Mouse (Mus musculus): ENCODE results near the gene Txn1. TPM values are rescaled to one million over a fixed set of nuclear protein-coding genes. Genes with fewer than 3 reads are reported as not detected.

Gene Txn1
- polyA plus RNA-seq, 1 experiment from 2014 or later, result 401 TPM

- Histone ChIP-seq H3K27me3 (no peaks in the 10 kb centered on the region), H3K4me3 (peak overlapping the region; percentile 84), H3K36me3 (peaks cover 2% of the 10 kb centered on the region; the same call in 1 of the 2 replicates), H3K4me1 (peaks cover 33% of the 10 kb centered on the region), H3K9me3 (no peaks in the 10 kb centered on the region), H3K27ac (peak overlapping the region; percentile 93; the same call in 1 of the 2 replicates), H3K9ac (peak overlapping the region; percentile 59), H3K4me2 (replicated peaks) (peak overlapping the region; percentile 77)
- no peak for ATAC-seq (ENCODE audit: low FRiP score, low read depth)
- WGBS, result 42% methylated on average over 11 of the region's 11 CpGs
Observed at GRCm38 (mm10) chr4:57957200-57958085, 1.2 kb upstream of the Txn1 start.

- Histone ChIP-seq H3K4me3 (peak overlapping the region; percentile 84), H3K9ac (peak overlapping the region; percentile 87), H3K9me3 (0 out of 2 replicates have a peak, but pooled peaks cover 13% of the 10 kb centered on the region), H3K36me3 (peaks cover 21% of the 10 kb centered on the region), H3K27me3 (no peaks in the 10 kb centered on the region), H3K4me1 (peaks cover 33% of the 10 kb centered on the region), H3K4me2 (replicated peaks) (peak overlapping the region; percentile 77), H3K27ac (peak overlapping the region; percentile 93)
- under 1% methylated on average over 24 of the region's 25 CpGs for WGBS
- ATAC-seq (ENCODE audit: low FRiP score, low read depth), result peak; percentile 6; the same call in 1 of the 2 replicates
Observed at GRCm38 (mm10) chr4:57955544-57955958, 660 bp downstream of the Txn1 start.

- H3K9ac ChIP-seq, result peak overlapping the region; percentile 87; the same call in 1 of the 2 replicates
- H3K27ac ChIP-seq, result peak overlapping the region; percentile 93; the same call in 1 of the 2 replicates
- ATAC-seq (ENCODE audit: low FRiP score, low read depth), result no peak
- peak overlapping the region; percentile 84 for H3K4me3 ChIP-seq
- peaks cover 33% of the 10 kb centered on the region for H3K4me1 ChIP-seq
- no peaks in the 10 kb centered on the region for H3K27me3 ChIP-seq
- peak overlapping the region; percentile 77 for H3K4me2 ChIP-seq (replicated peaks)
- peaks cover 27% of the 10 kb centered on the region for H3K36me3 ChIP-seq
- 73% methylated on average over 8 of the region's 8 CpGs for WGBS
- H3K9me3 ChIP-seq, result 0 out of 2 replicates have a peak, but pooled peaks cover 13% of the 10 kb centered on the region
Observed at GRCm38 (mm10) chr4:57954991-57955390, 1.2 kb downstream of the Txn1 start.

GRCm38 (mm10) chr4:57954580-57954979, 1.6 kb downstream of the Txn1 start:
- Histone ChIP-seq H3K4me1 (peaks cover 33% of the 10 kb centered on the region), H3K4me2 (replicated peaks) (peak overlapping the region; percentile 77), H3K27ac (no peak overlapping the region), H3K27me3 (no peaks in the 10 kb centered on the region), H3K36me3 (peaks cover 31% of the 10 kb centered on the region), H3K9me3 (0 out of 2 replicates have a peak, but pooled peaks cover 13% of the 10 kb centered on the region), H3K4me3 (peak overlapping the region; percentile 84), H3K9ac (no peak overlapping the region)
- ATAC-seq (ENCODE audit: low FRiP score, low read depth), result no peak
- WGBS, result 79% methylated on average over 6 of the region's 6 CpGs

GRCm38 (mm10) chr4:57953796-57954195, 2.4 kb downstream of the Txn1 start:
- H3K27ac ChIP-seq, result no peak overlapping the region
- no peaks in the 10 kb centered on the region for H3K27me3 ChIP-seq
- no peak overlapping the region for H3K4me3 ChIP-seq
- H3K4me2 ChIP-seq (replicated peaks), result peak overlapping the region; percentile 77
- H3K9ac ChIP-seq, result no peak overlapping the region
- no peak for ATAC-seq (ENCODE audit: low FRiP score, low read depth)
- H3K4me1 ChIP-seq, result peaks cover 33% of the 10 kb centered on the region
- 0 out of 2 replicates have a peak, but pooled peaks cover 13% of the 10 kb centered on the region for H3K9me3 ChIP-seq
- WGBS, result 91% methylated on average over 7 of the region's 7 CpGs
- H3K36me3 ChIP-seq, result peaks cover 39% of the 10 kb centered on the region

GRCm38 (mm10) chr4:57952891-57953290, 3.3 kb downstream of the Txn1 start:
- H3K9me3 ChIP-seq, result 0 out of 2 replicates have a peak, but pooled peaks cover 13% of the 10 kb centered on the region
- no peak overlapping the region for H3K4me3 ChIP-seq
- no peak overlapping the region for H3K9ac ChIP-seq
- peaks cover 48% of the 10 kb centered on the region for H3K36me3 ChIP-seq
- WGBS, result 78% methylated on average over 1 of the region's 1 CpGs
- H3K4me2 ChIP-seq (replicated peaks), result no peak overlapping the region
- peaks cover 29% of the 10 kb centered on the region for H3K4me1 ChIP-seq
- no peaks in the 10 kb centered on the region for H3K27me3 ChIP-seq
- no peak overlapping the region for H3K27ac ChIP-seq
- ATAC-seq (ENCODE audit: low FRiP score, low read depth), result no peak

- 0 out of 2 replicates have a peak, but pooled peaks cover 13% of the 10 kb centered on the region for H3K9me3 ChIP-seq
- WGBS, result 98% methylated on average over 3 of the region's 3 CpGs
- no peak overlapping the region for H3K4me2 ChIP-seq (replicated peaks)
- no peak overlapping the region for H3K4me3 ChIP-seq
- no peaks in the 10 kb centered on the region for H3K27me3 ChIP-seq
- no peak for ATAC-seq (ENCODE audit: low FRiP score, low read depth)
- H3K4me1 ChIP-seq, result peaks cover 24% of the 10 kb centered on the region
- no peak overlapping the region for H3K9ac ChIP-seq
- peaks cover 53% of the 10 kb centered on the region for H3K36me3 ChIP-seq
- H3K27ac ChIP-seq, result no peak overlapping the region
Observed at GRCm38 (mm10) chr4:57952416-57952815, 3.8 kb downstream of the Txn1 start.

GRCm38 (mm10) chr4:57949866-57950265, 6.3 kb downstream of the Txn1 start:
- Histone ChIP-seq H3K4me2 (replicated peaks) (no peak overlapping the region), H3K36me3 (peaks cover 76% of the 10 kb centered on the region), H3K27me3 (no peaks in the 10 kb centered on the region), H3K4me3 (no peak overlapping the region), H3K9ac (no peak overlapping the region), H3K4me1 (peaks cover 14% of the 10 kb centered on the region), H3K27ac (no peak overlapping the region), H3K9me3 (0 out of 2 replicates have a peak, but pooled peaks cover 13% of the 10 kb centered on the region)
- WGBS, result 95% methylated on average over 6 of the region's 6 CpGs
- ATAC-seq (ENCODE audit: low FRiP score, low read depth), result no peak

- Histone ChIP-seq H3K4me2 (replicated peaks) (no peak overlapping the region), H3K9me3 (0 out of 2 replicates have a peak, but pooled peaks cover 13% of the 10 kb centered on the region), H3K4me3 (no peak overlapping the region), H3K4me1 (no peaks in the 10 kb centered on the region), H3K27me3 (no peaks in the 10 kb centered on the region), H3K27ac (no peak overlapping the region), H3K36me3 (peaks cover 97% of the 10 kb centered on the region), H3K9ac (no peak overlapping the region)
- ATAC-seq (ENCODE audit: low FRiP score, low read depth), result no peak
- WGBS, result 90% methylated on average over 4 of the region's 4 CpGs
Observed at GRCm38 (mm10) chr4:57947476-57947875, 8.7 kb downstream of the Txn1 start.

- no peak for ATAC-seq (ENCODE audit: low FRiP score, low read depth)
- no peak overlapping the region for H3K27ac ChIP-seq
Observed at GRCm38 (mm10) chr4:57947036-57947435, 9.2 kb downstream of the Txn1 start.

DNA sequence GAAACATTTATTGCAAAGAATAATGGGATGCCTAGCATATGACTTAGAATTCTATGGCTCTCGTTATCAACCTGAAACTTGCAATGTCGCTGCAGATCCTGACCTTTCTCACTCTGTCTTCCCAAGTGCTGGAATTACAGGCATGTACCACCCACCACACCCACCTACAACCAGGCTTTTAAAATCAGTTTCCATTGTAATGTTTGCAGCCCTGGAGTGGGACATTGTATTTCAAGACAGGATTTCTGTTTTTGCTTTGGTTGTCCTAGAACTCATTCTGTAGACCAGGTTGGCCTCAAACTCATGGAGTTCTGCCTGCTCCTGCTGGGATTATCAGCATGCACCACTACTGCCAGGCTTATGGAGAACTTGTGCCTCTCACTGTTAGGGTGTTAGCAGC, 13.3 kb downstream of the Txn1 start:
- Histone ChIP-seq H3K9ac (no peak overlapping the region), H3K4me3 (no peak overlapping the region), H3K27ac (no peak overlapping the region), H3K4me1 (no peaks in the 10 kb centered on the region), H3K9me3 (no peaks in the 10 kb centered on the region), H3K27me3 (no peaks in the 10 kb centered on the region), H3K36me3 (peaks cover 59% of the 10 kb centered on the region), H3K4me2 (replicated peaks) (no peak overlapping the region)
- WGBS, result 90% methylated on average over 2 of the region's 2 CpGs
- no peak for ATAC-seq (ENCODE audit: low FRiP score, low read depth)

More at GRCm38 (mm10) chr4:57947036-57947435, 9.2 kb downstream of the Txn1 start:
- H3K4me3 ChIP-seq, result no peak overlapping the region
- 69% methylated on average over 10 of the region's 10 CpGs for WGBS
- peaks cover 97% of the 10 kb centered on the region for H3K36me3 ChIP-seq
- H3K4me1 ChIP-seq, result no peaks in the 10 kb centered on the region
- no peak overlapping the region for H3K9ac ChIP-seq
- H3K4me2 ChIP-seq (replicated peaks), result no peak overlapping the region
- H3K9me3 ChIP-seq, result 0 out of 2 replicates have a peak, but pooled peaks cover 12% of the 10 kb centered on the region
- no peaks in the 10 kb centered on the region for H3K27me3 ChIP-seq

DNA sequence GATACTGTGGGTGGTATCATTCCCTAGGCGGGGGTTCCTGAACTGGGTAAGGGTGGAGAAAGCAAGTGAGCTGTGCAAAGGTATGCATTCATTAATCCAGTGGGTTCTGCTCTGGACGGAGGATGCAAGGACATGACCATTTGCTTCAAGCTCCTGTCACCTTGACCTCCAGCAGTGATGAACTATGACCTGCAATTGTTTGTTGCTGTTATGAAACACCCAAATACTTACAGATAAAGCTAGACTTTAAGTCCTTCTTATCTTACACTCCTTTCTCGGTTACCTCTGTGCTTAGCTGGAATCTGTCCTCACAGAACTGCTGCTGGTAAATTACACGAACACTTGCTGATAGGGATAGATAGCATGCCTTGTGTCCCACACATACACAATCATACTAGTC, 15.6 kb downstream of the Txn1 start:
- Histone ChIP-seq H3K4me2 (replicated peaks) (no peak overlapping the region), H3K27me3 (no peaks in the 10 kb centered on the region), H3K27ac (no peak overlapping the region), H3K9ac (no peak overlapping the region), H3K4me3 (no peak overlapping the region), H3K9me3 (no peaks in the 10 kb centered on the region), H3K36me3 (peaks cover 39% of the 10 kb centered on the region), H3K4me1 (no peaks in the 10 kb centered on the region)
- no peak for ATAC-seq (ENCODE audit: low FRiP score, low read depth)
- 85% methylated on average over 4 of the region's 4 CpGs for WGBS

Data from limb, embryonic 13.5 days (tissue).